Mouse (Mus musculus): ENCODE results near the gene Prkce. TPM values are rescaled to one million over a fixed set of nuclear protein-coding genes. Genes with fewer than 3 reads are reported as not detected.

The Prkce gene
- polyA plus RNA-seq, 1 experiment from 2014 or later, result 9.6 TPM

GRCm38 (mm10) chr17:86705236-86705635 is 537.7 kb downstream of the Prkce start:
- Histone ChIP-seq H3K27me3 (no peaks in the 10 kb centered on the region), H3K27ac (no peak overlapping the region), H3K36me3 (no peaks in the 10 kb centered on the region), H3K4me1 (replicated peaks) (no peaks in the 10 kb centered on the region; the same call in 1 of the 2 replicates), H3K4me3 (no peak overlapping the region), H3K9me3 (replicated peaks) (no peaks in the 10 kb centered on the region), H3K4me2 (no peak overlapping the region), H3K9ac (no peak overlapping the region)
- WGBS, result 73% methylated on average over 3 of the region's 3 CpGs
- ATAC-seq (replicated peaks; ENCODE audit: insufficient number of reproducible peaks, insufficient read depth, low FRiP score, low read depth), result no peak

- no peaks in the 10 kb centered on the region for H3K27me3 ChIP-seq
- H3K4me3 ChIP-seq, result no peak overlapping the region
- H3K4me1 ChIP-seq (replicated peaks), result no peaks in the 10 kb centered on the region; the same call in 1 of the 2 replicates
- no peaks in the 10 kb centered on the region for H3K9me3 ChIP-seq (replicated peaks)
- no peak overlapping the region for H3K9ac ChIP-seq
- no peak overlapping the region for H3K4me2 ChIP-seq
- no peak for ATAC-seq (replicated peaks; ENCODE audit: insufficient number of reproducible peaks, insufficient read depth, low FRiP score, low read depth)
- 62% methylated on average over 1 of the region's 1 CpGs for WGBS
- no peak overlapping the region for H3K27ac ChIP-seq
- no peaks in the 10 kb centered on the region for H3K36me3 ChIP-seq
These were observed 538.9 kb downstream of the Prkce start for GRCm38 (mm10) chr17:86706467-86706866.

Other genes with a start within 250 kb of the Prkce start
- gene Srbd1, start 22.6 kb upstream of the Prkce start, polyA plus RNA-seq (2015; fragmentation: Nextera tagmentation; extraction: Ambion mirVana), result 9.5 and 11.6 TPM in 2 replicates